Mouse (Mus musculus): ENCODE measurements around the gene 3110040M04Rik.

Gene 3110040M04Rik

DNA sequence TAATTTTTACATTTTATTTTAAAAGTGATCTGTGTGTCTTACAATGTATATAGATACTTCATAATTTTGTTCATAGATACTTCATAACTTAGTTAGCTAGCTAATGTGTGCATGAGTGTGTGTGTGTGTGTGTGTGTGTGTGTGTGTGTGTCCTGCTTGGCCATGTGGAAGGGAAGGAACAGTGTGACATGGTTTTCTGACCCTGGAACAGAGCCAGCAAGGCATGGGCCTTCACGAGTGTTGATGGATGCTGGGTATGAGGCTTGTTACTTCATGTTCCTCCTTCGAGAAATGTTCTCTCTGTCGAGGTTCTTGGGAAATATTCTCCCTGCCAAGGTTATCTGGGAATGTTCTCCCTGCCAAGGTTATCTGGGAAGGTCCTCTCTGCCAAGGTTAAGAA, 29.8 kb downstream of the 3110040M04Rik start:
- DNase-seq (ENCODE audit: extremely low read depth, low read depth): no peak

DNA sequence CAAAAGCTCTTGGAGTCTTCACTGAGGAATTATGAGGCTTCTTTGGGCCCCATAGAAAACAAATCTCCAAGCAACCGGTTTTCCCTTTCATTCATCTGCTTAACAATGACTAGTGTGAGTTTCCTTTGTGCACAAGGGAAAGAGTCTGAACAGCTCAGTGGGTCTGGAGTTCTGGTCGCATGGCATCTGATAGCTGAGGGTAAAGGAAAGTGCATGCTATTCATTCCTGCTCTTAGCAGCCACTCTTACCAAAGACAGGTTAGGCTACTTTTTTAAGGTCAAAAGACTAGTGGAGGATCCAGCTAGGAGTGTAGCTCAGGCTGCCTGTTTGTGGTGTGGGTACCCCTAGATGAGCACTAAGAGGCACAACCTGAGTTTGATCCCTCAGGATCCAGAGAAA, 31.7 kb downstream of the 3110040M04Rik start:
- no peak for DNase-seq (ENCODE audit: extremely low read depth, low read depth)

- no peak for DNase-seq (ENCODE audit: extremely low read depth, low read depth)
Measured at GRCm38 (mm10) chr1:151236141-151236930, 32.4 kb downstream of the 3110040M04Rik start.

DNA sequence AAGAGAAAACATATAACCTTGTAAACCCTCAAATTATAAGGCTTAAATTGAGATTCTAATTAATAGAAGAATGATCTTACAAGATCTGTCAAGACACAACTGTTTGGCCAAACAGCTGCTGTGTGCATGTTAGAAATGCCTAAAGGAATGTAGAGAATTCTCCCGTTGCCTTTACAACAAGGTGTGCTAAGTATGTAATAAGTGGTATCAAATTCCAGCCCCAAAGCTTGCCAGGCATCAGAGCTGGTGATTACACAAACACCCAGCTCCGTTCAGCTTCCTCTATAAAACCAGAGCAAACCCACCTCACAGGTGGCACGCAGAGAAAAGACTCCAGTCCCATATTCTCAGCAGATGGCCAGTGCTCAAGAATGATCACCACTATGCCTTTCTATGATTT, 33.9 kb downstream of the 3110040M04Rik start:
- DNase-seq (ENCODE audit: extremely low read depth, low read depth): no peak

GRCm38 (mm10) chr1:151243332-151243731, 39.4 kb downstream of the 3110040M04Rik start:
- no peak for DNase-seq (ENCODE audit: extremely low read depth, low read depth)

- no peak for DNase-seq (ENCODE audit: extremely low read depth, low read depth)
Measured at GRCm38 (mm10) chr1:151244013-151244412, 40.1 kb downstream of the 3110040M04Rik start.

DNA sequence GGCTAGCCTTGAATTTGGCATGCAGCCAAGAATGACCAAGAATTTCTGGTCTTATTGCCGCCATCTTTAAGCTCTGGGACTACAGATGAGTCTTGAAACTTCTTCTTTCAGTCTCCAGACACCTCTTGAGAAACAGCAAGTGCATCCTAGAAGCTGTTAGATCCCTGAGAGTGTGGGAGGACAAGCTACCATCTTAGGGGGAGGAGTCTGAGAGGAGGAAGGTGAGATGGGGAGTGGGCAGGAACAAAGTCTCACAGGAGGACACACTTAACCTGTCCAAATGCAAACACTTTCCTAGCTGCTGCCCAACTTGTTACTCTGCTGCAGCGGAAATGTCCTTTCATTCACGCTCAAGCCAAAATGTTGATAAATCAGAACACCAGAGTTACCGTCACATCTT, 40.8 kb downstream of the 3110040M04Rik start:
- DNase-seq (ENCODE audit: extremely low read depth, low read depth): no peak

GRCm38 (mm10) chr1:151245165-151245564, 41.2 kb downstream of the 3110040M04Rik start:
- no peak for DNase-seq (ENCODE audit: extremely low read depth, low read depth)

GRCm38 (mm10) chr1:151245846-151246245, 41.9 kb downstream of the 3110040M04Rik start:
- DNase-seq (ENCODE audit: extremely low read depth, low read depth): no peak

GRCm38 (mm10) chr1:151250109-151250508, 46.2 kb downstream of the 3110040M04Rik start:
- DNase-seq (ENCODE audit: extremely low read depth, low read depth): no peak

GRCm38 (mm10) chr1:151250529-151251193, 46.7 kb downstream of the 3110040M04Rik start:
- peak; percentile 65 for DNase-seq (ENCODE audit: extremely low read depth, low read depth)

DNA sequence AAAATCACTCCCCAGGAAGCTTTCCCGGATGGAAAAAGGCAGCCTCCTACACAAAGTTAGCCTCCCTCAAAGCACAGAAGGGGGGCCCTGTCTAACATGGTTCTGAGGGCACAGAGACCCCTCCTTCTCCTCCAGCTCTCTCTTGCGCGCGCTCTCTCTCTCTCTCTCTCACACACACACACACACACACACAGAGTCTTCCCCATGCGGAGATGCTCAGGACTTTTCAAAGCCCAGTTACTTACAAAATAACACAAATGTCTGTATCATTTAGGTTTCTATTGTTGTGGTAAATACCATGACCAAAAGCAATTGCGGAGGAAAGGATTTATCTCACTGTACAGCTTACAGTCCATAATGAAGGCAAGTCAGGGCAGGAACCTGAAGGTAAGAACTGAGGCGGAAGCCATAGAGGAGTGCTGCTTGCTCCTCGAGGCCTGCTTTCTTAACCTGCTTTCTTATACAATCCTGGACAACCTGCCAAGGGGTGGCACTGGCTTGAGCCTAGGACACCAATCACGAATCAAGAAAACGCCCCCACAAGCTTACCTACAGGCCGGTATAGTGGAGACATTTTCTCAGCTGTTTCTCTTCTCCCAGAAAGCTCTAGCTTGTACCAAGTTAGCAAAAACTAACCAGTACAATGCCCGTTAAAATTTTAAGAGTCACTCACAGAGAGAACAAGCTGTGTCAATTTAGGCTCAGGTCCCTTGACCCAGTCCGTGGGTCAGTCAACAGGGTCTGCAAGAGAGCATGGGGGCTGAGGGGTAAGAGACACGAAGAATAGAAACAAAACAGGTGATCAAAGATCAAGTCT, 47.5 kb downstream of the 3110040M04Rik start:
- DNase-seq (ENCODE audit: extremely low read depth, low read depth): no peak

Measured in MEL-GATA-1-ER (cell line).